Mouse (Mus musculus) MEL (cell line): Measurements from ENCODE around the gene Wdr90. TPM values are rescaled to one million over a fixed set of nuclear protein-coding genes. Genes with fewer than 3 reads are reported as not detected.

ENCODE experiments used
- DNase-seq: peaks from one replicate; pipeline ENCODE4 v3.0.0; 2011; ENCODE audit warnings: low read depth, low spot score
- H3K27ac ChIP-seq: 2 replicates; pipeline ENCODE4 v1.5.1; 2012; ENCODE audit warnings: low read depth, mild to moderate bottlenecking, control low read depth, low read length, moderate library complexity; ENCODE audit not compliant: control insufficient read depth
- H3K27me3 ChIP-seq, 2 experiments: fragments of 150-350 bp in 1 of 2; sonication (generic) in 1 of 2; 2 replicates each; pipeline ENCODE4 v1.6.1; 2012; ENCODE audit warnings: low read length in 2 of 2, mild to moderate bottlenecking in 2 of 2, improper control_type of control experiment in 1 of 2, moderate library complexity in 1 of 2; ENCODE audit not compliant: insufficient read depth in 2 of 2, control insufficient read depth in 1 of 2
- H3K36me3 ChIP-seq, 2 experiments: 2 replicates each; pipeline ENCODE4 v1.6.1; 2012 to 2014; ENCODE audit warnings: low read length in 2 of 2, improper control_type of control experiment in 1 of 2, inconsistent platforms in 1 of 2, mild to moderate bottlenecking in 1 of 2; ENCODE audit not compliant: insufficient read depth in 2 of 2, control insufficient read depth in 1 of 2
- H3K4me1 ChIP-seq, 2 experiments: fragments of 150-350 bp in 1 of 2; sonication (generic) in 1 of 2; 2 replicates each; pipeline ENCODE4 v1.6.1; 2012; ENCODE audit warnings: low read length in 2 of 2, improper control_type of control experiment in 1 of 2, mild to moderate bottlenecking in 1 of 2; ENCODE audit not compliant: insufficient read depth in 2 of 2, control insufficient read depth in 1 of 2
- H3K4me3 ChIP-seq, 2 experiments: fragments of 150-350 bp in 1 of 2; sonication (generic) in 1 of 2; 2 replicates each; pipeline ENCODE4 v1.5.1; 2012; ENCODE audit warnings: low read depth in 2 of 2, low read length in 2 of 2, mild to moderate bottlenecking in 2 of 2, moderate library complexity in 2 of 2, control low read depth in 1 of 2, improper control_type of control experiment in 1 of 2; ENCODE audit not compliant: control insufficient read depth in 1 of 2, insufficient read depth in 1 of 2
- H3K79me2 ChIP-seq: 2 replicates; pipeline ENCODE4 v1.6.1; 2012; ENCODE audit warnings: mild to moderate bottlenecking, low read length, moderate library complexity; ENCODE audit not compliant: control insufficient read depth, poor library complexity, insufficient read depth
- H3K9ac ChIP-seq: 2 replicates; pipeline ENCODE4 v1.6.1; 2012; ENCODE audit warnings: low read depth, mild to moderate bottlenecking, control low read depth, low read length, moderate library complexity; ENCODE audit not compliant: control insufficient read depth, poor library complexity, severe bottlenecking
- H3K9me3 ChIP-seq: fragments of 150-350 bp; sonication (generic); replicated peaks from 2 replicates; pipeline ENCODE4 v1.6.1; 2012; ENCODE audit warnings: mild to moderate bottlenecking, low read length, improper control_type of control experiment, moderate library complexity; ENCODE audit not compliant: insufficient read depth
- BHLHE40 ChIP-seq: IDR thresholded peaks from 2 replicates; pipeline ENCODE4 v1.6.1; 2012; ENCODE audit warnings: low read depth, mild to moderate bottlenecking, inconsistent platforms, low read length, improper control_type of control experiment, borderline replicate concordance
- CTCF ChIP-seq, 3 experiments: IDR thresholded peaks in 2 of 3; conservative IDR thresholded peaks in 1 of 3; 2 replicates each; pipeline ENCODE4 v1.5.1; 2011 to 2012; ENCODE audit warnings: low read length in 3 of 3, low read depth in 2 of 3, mild to moderate bottlenecking in 2 of 3, improper control_type of control experiment in 1 of 3, inconsistent platforms in 1 of 3, mixed read lengths in 1 of 3, moderate library complexity in 1 of 3; ENCODE audit not compliant: control insufficient read depth in 1 of 3, insufficient read depth in 1 of 3, poor library complexity in 1 of 3, severe bottlenecking in 1 of 3
- E2F4 ChIP-seq: IDR thresholded peaks from 2 replicates; pipeline ENCODE4 v1.6.1; 2011; ENCODE audit warnings: low read depth, low read length, improper control_type of control experiment, borderline replicate concordance
- ELF1 ChIP-seq: IDR thresholded peaks from 2 replicates; pipeline ENCODE4 v1.6.1; 2014; ENCODE audit warnings: low read depth, mild to moderate bottlenecking, inconsistent platforms, low read length, improper control_type of control experiment, moderate library complexity
- EP300 ChIP-seq, 2 experiments: IDR thresholded peaks; 2 replicates each; pipeline ENCODE4 v1.6.1; 2011; ENCODE audit warnings: improper control_type of control experiment in 2 of 2, low read length in 2 of 2, low read depth in 1 of 2, mild to moderate bottlenecking in 1 of 2
- ETS1 ChIP-seq: IDR thresholded peaks from 2 replicates; pipeline ENCODE4 v1.6.1; 2012; ENCODE audit warnings: low read depth, mild to moderate bottlenecking, inconsistent platforms, low read length, improper control_type of control experiment, moderate library complexity
- HCFC1 ChIP-seq: IDR thresholded peaks from 2 replicates; pipeline ENCODE4 v1.6.1; 2012; ENCODE audit warnings: low read depth, mild to moderate bottlenecking, inconsistent platforms, low read length, improper control_type of control experiment, moderate library complexity
- JUND ChIP-seq: IDR thresholded peaks from 2 replicates; pipeline ENCODE4 v1.6.1; 2011; ENCODE audit warnings: low read depth, mild to moderate bottlenecking, improper control_type of control experiment, low read length
- KAT2A ChIP-seq: conservative IDR thresholded peaks from 2 replicates; pipeline ENCODE4 v1.6.1; 2012; ENCODE audit warnings: low read depth, low read length, improper control_type of control experiment, inconsistent platforms
- MAX ChIP-seq: IDR thresholded peaks from 2 replicates; pipeline ENCODE4 v1.6.1; 2011; ENCODE audit warnings: low read length, improper control_type of control experiment
- MAZ ChIP-seq: IDR thresholded peaks from 2 replicates; pipeline ENCODE4 v1.6.1; 2012; ENCODE audit warnings: low read depth, mild to moderate bottlenecking, inconsistent platforms, low read length, improper control_type of control experiment
- MEF2A ChIP-seq: IDR thresholded peaks from 2 replicates; pipeline ENCODE4 v1.6.1; 2014; ENCODE audit warnings: low read depth, mild to moderate bottlenecking, inconsistent platforms, low read length, improper control_type of control experiment; ENCODE audit not compliant: poor library complexity, insufficient replicate concordance, severe bottlenecking; ENCODE audit errors: extremely low read depth
- MXI1 ChIP-seq: IDR thresholded peaks from 2 replicates; pipeline ENCODE4 v1.6.1; 2011; ENCODE audit warnings: mild to moderate bottlenecking, low read depth, low read length, improper control_type of control experiment
- MYB ChIP-seq: IDR thresholded peaks from 2 replicates; pipeline ENCODE4 v1.6.1; 2011; ENCODE audit warnings: mild to moderate bottlenecking, low read depth, low read length, improper control_type of control experiment
- MYC ChIP-seq: IDR thresholded peaks from 2 replicates; pipeline ENCODE4 v1.6.1; 2011; ENCODE audit warnings: low read depth, mild to moderate bottlenecking, low read length, improper control_type of control experiment, moderate library complexity
- NELFE ChIP-seq: IDR thresholded peaks from 2 replicates; pipeline ENCODE4 v1.6.1; 2011; ENCODE audit warnings: low read depth, low read length, improper control_type of control experiment
- NRF1 ChIP-seq: IDR thresholded peaks from 2 replicates; pipeline ENCODE4 v1.6.1; 2014; ENCODE audit warnings: low read depth, mild to moderate bottlenecking, inconsistent platforms, low read length, improper control_type of control experiment, moderate library complexity; ENCODE audit not compliant: poor library complexity, insufficient read depth, severe bottlenecking
- POLR2A ChIP-seq, 2 experiments: IDR thresholded peaks; 2 replicates each; pipeline ENCODE4 v1.6.1; 2011 to 2012; ENCODE audit warnings: low read length in 2 of 2, mild to moderate bottlenecking in 2 of 2, control low read depth in 1 of 2, improper control_type of control experiment in 1 of 2, low read depth in 1 of 2, moderate library complexity in 1 of 2; ENCODE audit not compliant: control insufficient read depth in 1 of 2, insufficient read depth in 1 of 2, poor library complexity in 1 of 2
- POLR2AphosphoS2 ChIP-seq: IDR thresholded peaks from 2 replicates; pipeline ENCODE4 v1.6.1; 2011; ENCODE audit warnings: low read length, improper control_type of control experiment
- POLR2AphosphoS5 ChIP-seq: IDR thresholded peaks from 2 replicates; pipeline ENCODE4 v1.6.1; 2012; ENCODE audit warnings: low read depth, borderline replicate concordance, mild to moderate bottlenecking, inconsistent platforms, low read length, moderate library complexity, mixed read lengths
- RAD21 ChIP-seq: IDR thresholded peaks from 2 replicates; pipeline ENCODE4 v1.6.1; 2011; ENCODE audit warnings: mild to moderate bottlenecking, low read depth, low read length, improper control_type of control experiment
- RCOR1 ChIP-seq: IDR thresholded peaks from 2 replicates; pipeline ENCODE4 v1.6.1; 2012; ENCODE audit warnings: low read depth, mild to moderate bottlenecking, inconsistent platforms, low read length, improper control_type of control experiment
- SIN3A ChIP-seq: IDR thresholded peaks from 2 replicates; pipeline ENCODE4 v1.6.1; 2012; ENCODE audit warnings: low read length, improper control_type of control experiment, inconsistent platforms
- TAL1 ChIP-seq: IDR thresholded peaks from 2 replicates; pipeline ENCODE4 v1.6.1; 2012; ENCODE audit warnings: mild to moderate bottlenecking, inconsistent platforms, low read length, moderate library complexity, mixed read lengths
- TBP ChIP-seq: IDR thresholded peaks from 2 replicates; pipeline ENCODE4 v1.8.0; 2011; ENCODE audit warnings: low read depth, low read length, improper control_type of control experiment
- TCF12 ChIP-seq: IDR thresholded peaks from 2 replicates; pipeline ENCODE4 v1.6.1; 2014; ENCODE audit warnings: low read depth, mild to moderate bottlenecking, inconsistent platforms, low read length, improper control_type of control experiment, moderate library complexity
- UBTF ChIP-seq: IDR thresholded peaks from 2 replicates; pipeline ENCODE4 v1.6.1; 2012; ENCODE audit warnings: low read depth, mild to moderate bottlenecking, inconsistent platforms, low read length, improper control_type of control experiment, moderate library complexity, borderline replicate concordance; ENCODE audit not compliant: insufficient read depth
- USF1 ChIP-seq: IDR thresholded peaks from 2 replicates; pipeline ENCODE4 v1.6.1; 2014; ENCODE audit warnings: low read depth, mild to moderate bottlenecking, inconsistent platforms, low read length, improper control_type of control experiment, moderate library complexity
- ZC3H11A ChIP-seq: IDR thresholded peaks from 2 replicates; pipeline ENCODE4 v1.6.1; 2012; ENCODE audit warnings: low read depth, mild to moderate bottlenecking, inconsistent platforms, low read length, improper control_type of control experiment
- ZKSCAN1 ChIP-seq: IDR thresholded peaks from 2 replicates; pipeline ENCODE4 v1.6.1; 2012; ENCODE audit warnings: low read depth, mild to moderate bottlenecking, inconsistent platforms, low read length, improper control_type of control experiment, moderate library complexity
- ZMIZ1 ChIP-seq: IDR thresholded peaks from 2 replicates; pipeline ENCODE4 v1.6.1; 2012; ENCODE audit warnings: low read depth, mild to moderate bottlenecking, inconsistent platforms, low read length, improper control_type of control experiment, moderate library complexity
- ZNF384 ChIP-seq: IDR thresholded peaks from 2 replicates; pipeline ENCODE4 v1.6.1; 2012; ENCODE audit warnings: low read depth, mild to moderate bottlenecking, inconsistent platforms, low read length, improper control_type of control experiment
- polyA plus RNA-seq, 2 experiments: library from polyadenylated mRNA; stranded (reverse) in 1 of 2; unstranded in 1 of 2; fragments of >175 nt in 1 of 2; fragments of >200 nt in 1 of 2; gene quantifications; 2 replicates each; pipeline versions ENCODE4 v1.2.1 to v1.2.4; 2012; ENCODE audit warnings: low replicate concordance in 2 of 2, low read depth in 1 of 2; ENCODE audit not compliant: insufficient read length in 2 of 2, insufficient read depth in 1 of 2, missing spikeins in 1 of 2
- total RNA-seq: library from RNA; depleted of rRNA; stranded (reverse); fragments of 300-350 nt; gene quantifications from 2 replicates; pipeline ENCODE4 v1.2.3, GENCODE M21; 2012

Wdr90 gene
- total and polyA plus RNA-seq, 3 experiments = 23.7 to 44.5 TPM; not detected in 1

- DNase-seq = peak; percentile 91
- no peaks in the 10 kb centered on the region for H3K9me3 ChIP-seq
- peaks cover 2 to 41% of the 10 kb centered on the region in 2 experiments; a peak in 3 of 4 replicates for H3K4me1 ChIP-seq
- H3K27me3 ChIP-seq = no peaks in the 10 kb centered on the region
- H3K36me3 ChIP-seq = peaks cover 0 to 13% of the 10 kb centered on the region in 2 experiments; a peak in 2 of 4 replicates
- peaks cover 66% of the 10 kb centered on the region for H3K79me2 ChIP-seq
- H3K4me3 ChIP-seq = peak within 1 kb of the TSS; percentile 81 to 89
- TF ChIP-seq TAL1 = no peak
- peak; percentile 71 for TF ChIP-seq ELF1
- TF ChIP-seq NRF1 = peak; percentile 46; the same call in 1 of the 2 replicates
- peak; percentile 90 for TF ChIP-seq NELFE
- no peak for TF ChIP-seq MYB
- TF ChIP-seq CTCF (IDR thresholded peaks at IDR 0.05 in 2 of 3, conservative IDR thresholded peaks at IDR 0.05 in 1 of 3; ENCODE audit: control insufficient read depth in 1 of 3, insufficient read depth in 1 of 3, low read depth in 2 of 3, low read length in 3 of 3, poor library complexity in 1 of 3, severe bottlenecking in 1 of 3) = peak in 2 of 3 experiments; percentile 24 to 30; a peak in 2 of 6 replicates
- TF ChIP-seq USF1 = 0 out of 2 replicates have a peak, but pooled peaks have one; percentile 36
- no peak for TF ChIP-seq UBTF
- TF ChIP-seq SIN3A = peak; percentile 85
- TF ChIP-seq KAT2A = peak; percentile 45; the same call in 1 of the 2 replicates
- no peak for TF ChIP-seq ZNF384
- 0 out of 2 replicates have a peak, but pooled peaks have one; percentile 42 for TF ChIP-seq ETS1
- TF ChIP-seq POLR2A (IDR thresholded peaks at IDR 0.05; ENCODE audit: control insufficient read depth in 1 of 2, insufficient read depth in 1 of 2, low read depth in 1 of 2, low read length in 2 of 2, poor library complexity in 1 of 2) = peak; percentile 83 to 84; a peak in 2 of 4 replicates
- TF ChIP-seq EP300 (IDR thresholded peaks at IDR 0.05; ENCODE audit: low read depth in 1 of 2, low read length in 2 of 2) = 0 out of 4 replicates have a peak, but pooled peaks of 1 of the 2 experiments have one; percentile 12
- TF ChIP-seq MAX = peak; percentile 79
- TF ChIP-seq POLR2AphosphoS2 = peak; percentile 59
- no peak for TF ChIP-seq JUND
- TF ChIP-seq MAZ = 0 out of 2 replicates have a peak, but pooled peaks have one; percentile 38
- no peak; the same call in 1 of the 2 replicates for TF ChIP-seq RCOR1
- peak; percentile 75 for TF ChIP-seq MYC
- peak; percentile 82 for TF ChIP-seq POLR2AphosphoS5
- TF ChIP-seq TBP = peak; percentile 64
- peak; percentile 63; the same call in 1 of the 2 replicates for TF ChIP-seq E2F4
- no peak for TF ChIP-seq BHLHE40
- TF ChIP-seq MXI1 = peak; percentile 86
- TF ChIP-seq MEF2A = no peak
- TF ChIP-seq ZC3H11A = no peak
- TF ChIP-seq TCF12 = peak; percentile 68
- peak; percentile 90 for TF ChIP-seq ZMIZ1
- TF ChIP-seq HCFC1 = peak; percentile 84
- TF ChIP-seq RAD21 = no peak
- TF ChIP-seq ZKSCAN1 = peak; percentile 64; the same call in 1 of the 2 replicates
- H3K9ac ChIP-seq = peak within 1 kb of the TSS; percentile 83
- H3K27ac ChIP-seq = peak within 1 kb of the TSS; percentile 72
These were observed 32.4 kb downstream of the Wdr90 start, which contains the start of gene Jmjd8 for GRCm38 (mm10) chr17:25828712-25829557. Gene Jmjd8 (plus strand): TSS chr17:25828867.
